Mouse (Mus musculus) lung, embryonic 16.5 days (tissue): Measurements from ENCODE around the gene Dock2. TPM values are rescaled to one million over a fixed set of nuclear protein-coding genes. Genes with fewer than 3 reads are reported as not detected.

ENCODE experiments used
- ATAC-seq: fragments of 200-750 bp; cut with Nextera tagmentation; 2 replicates; pipeline ENCODE4 v1.8.0; 2017; ENCODE audit warnings: low read depth, mild to moderate bottlenecking, moderate library complexity
- H3K27ac ChIP-seq: fragments of 300-500 bp; sonication (generic); 2 replicates; pipeline ENCODE4 v1.5.1; 2014; ENCODE audit warnings: mild to moderate bottlenecking, control low read depth, low read length
- H3K27me3 ChIP-seq: fragments of 300-500 bp; sonication (generic); 2 replicates; pipeline ENCODE4 v1.6.1; 2014; ENCODE audit warnings: low read depth, low read length, mixed read lengths; ENCODE audit not compliant: control insufficient read depth, insufficient read depth
- H3K36me3 ChIP-seq: fragments of 300-500 bp; sonication (generic); 2 replicates; pipeline ENCODE4 v1.6.1; 2014; ENCODE audit warnings: low read length; ENCODE audit not compliant: control insufficient read depth, insufficient read depth
- H3K4me1 ChIP-seq: fragments of 300-500 bp; sonication (generic); replicated peaks from 2 replicates; pipeline ENCODE4 v1.6.1; 2014; ENCODE audit warnings: low read length, mixed read lengths; ENCODE audit not compliant: control insufficient read depth, insufficient read depth
- H3K4me2 ChIP-seq: fragments of 300-500 bp; sonication (generic); 2 replicates; pipeline ENCODE4 v1.6.1; 2014; ENCODE audit warnings: low read depth, low read length, control low read depth
- H3K4me3 ChIP-seq: fragments of 300-500 bp; sonication (generic); 2 replicates; pipeline ENCODE4 v1.5.1; 2014; ENCODE audit warnings: mild to moderate bottlenecking, low read length, control low read depth
- H3K9ac ChIP-seq: fragments of 300-500 bp; sonication (generic); 2 replicates; pipeline ENCODE4 v1.6.1; 2014; ENCODE audit warnings: low read length, control low read depth
- H3K9me3 ChIP-seq: fragments of 300-500 bp; sonication (generic); 2 replicates; pipeline ENCODE4 v1.6.1; 2016; ENCODE audit warnings: low read length; ENCODE audit not compliant: control insufficient read depth
- WGBS: fragments of 180-500 bp; shearing (Covaris S2); extraction: QIAGEN DNeasy Blood & Tissue Kit; methylation state at CpG from one replicate; pipeline ENCODE4 v1.1.7; 2014; 5-methylcytosine and 5-hydroxymethylcytosine counted together
- polyA plus RNA-seq: library from polyadenylated mRNA; unstranded; fragments of >200 nt; fragmentation: Nextera tagmentation; extraction: Ambion mirVana; gene quantifications from 2 replicates; pipeline ENCODE4 v1.2.1, GENCODE M21; 2015

Dock2 gene
- polyA plus RNA-seq, 1 experiment from 2014 or later = 1.9 TPM

GRCm38 (mm10) chr11:34178752-34179151, 604.9 kb downstream of the Dock2 start:
- no peak for ATAC-seq
- no peak overlapping the region for H3K4me3 ChIP-seq
- H3K9me3 ChIP-seq = no peaks in the 10 kb centered on the region
- no peak overlapping the region for H3K27ac ChIP-seq
- WGBS = 82% methylated on average over 2 of the region's 2 CpGs
- no peak overlapping the region for H3K4me2 ChIP-seq
- no peak overlapping the region for H3K9ac ChIP-seq
- H3K27me3 ChIP-seq = no peaks in the 10 kb centered on the region
- no peaks in the 10 kb centered on the region for H3K36me3 ChIP-seq
- H3K4me1 ChIP-seq = peaks cover 13% of the 10 kb centered on the region

Other genes starting within 250 kb of the Dock2 start
- gene Spdl1, start 49.7 kb upstream of the Dock2 start, polyA plus RNA-seq = 21.2 and 22.4 TPM in 2 replicates